Mouse (Mus musculus): ENCODE results near the gene Katnal1. TPM values are rescaled to one million over a fixed set of nuclear protein-coding genes. Genes with fewer than 3 reads are reported as not detected.

The Katnal1 gene
- polyA plus RNA-seq (2015; fragmentation: Illumina TruSeq; extraction: RNeasy Lipid Tissue Mini Kit (QIAGEN cat#74804); ENCODE audit: insufficient read depth, low replicate concordance): 3.7 TPM

DNA sequence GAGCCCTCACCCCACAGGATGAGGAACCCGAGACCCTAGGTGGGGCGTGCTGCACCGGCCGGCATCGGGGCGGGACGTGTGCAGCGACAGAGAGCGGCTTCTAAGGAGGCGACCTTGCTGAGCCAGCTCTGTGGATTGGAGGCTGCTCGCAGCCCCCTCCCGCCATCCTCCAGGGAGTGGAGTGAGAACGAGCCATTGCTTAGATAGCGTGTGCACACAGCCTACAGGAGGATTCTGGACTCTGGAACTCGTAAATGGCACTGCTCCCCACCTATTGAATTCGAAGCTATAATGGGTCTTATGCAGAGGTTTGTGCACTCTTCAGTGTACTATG is at the start of gene Katnal1:
TSS of gene Katnal1 (minus strand) at position 205 of the 334 bp plus-strand sequence.

Other genes with a start within 250 kb of the Katnal1 start
- not detected for gene Gm42791, start 65.8 kb upstream of the Katnal1 start, polyA plus RNA-seq (2015; fragmentation: Illumina TruSeq; extraction: RNeasy Lipid Tissue Mini Kit (QIAGEN cat#74804); ENCODE audit: insufficient read depth, low replicate concordance)